Mouse (Mus musculus) v-Abl transformed pro-B cells (cell line): Measurements from ENCODE around the gene Trabd.

Source experiments
- in situ Hi-C, 2 experiments: fragments of 400-800 bp; cut with MboI; formaldehyde crosslinking; loops; one replicate each; pipeline ENCODE4 v1.15.1; 2025; ENCODE audit not compliant: unreplicated experiment in 2 of 2

Trabd gene

GRCm38 (mm10) chr15:89074613-89075477, at the start of gene Trabd:
Trabd (plus strand) TSS chr15:89075124.
- in situ Hi-C loops, result loop anchor here (10.0 kb wide), 2 partner anchors 250 to 330 kb away; no protein-coding TSS in a partner anchor

- in situ Hi-C loops, result no loop called here
Observed at GRCm38 (mm10) chr15:89044381-89044780, 30.5 kb upstream of the Trabd start.

DNA sequence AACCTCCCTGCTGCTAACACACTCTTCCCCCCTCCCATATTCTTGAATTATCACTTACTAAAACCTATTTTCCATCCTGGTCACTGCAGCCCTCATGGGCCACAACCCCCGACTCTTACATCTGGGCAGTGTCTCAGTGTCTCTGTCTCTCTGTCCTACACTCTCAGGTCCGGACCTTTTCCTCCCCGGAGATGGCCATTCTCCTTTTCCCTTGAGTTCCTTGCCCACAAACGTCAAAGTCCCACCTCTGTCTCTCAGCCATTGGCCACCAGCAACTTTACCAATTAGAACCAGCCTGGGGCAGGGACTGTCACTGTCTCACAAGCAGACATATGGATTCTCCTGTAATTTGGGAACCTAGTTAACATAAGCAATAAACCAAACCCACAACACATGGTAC, 28.6 kb upstream of the Trabd start:
- in situ Hi-C loops, result no loop called here

- in situ Hi-C loops, result no loop called here
Observed at GRCm38 (mm10) chr15:89054666-89055065, 20.3 kb upstream of the Trabd start.

DNA sequence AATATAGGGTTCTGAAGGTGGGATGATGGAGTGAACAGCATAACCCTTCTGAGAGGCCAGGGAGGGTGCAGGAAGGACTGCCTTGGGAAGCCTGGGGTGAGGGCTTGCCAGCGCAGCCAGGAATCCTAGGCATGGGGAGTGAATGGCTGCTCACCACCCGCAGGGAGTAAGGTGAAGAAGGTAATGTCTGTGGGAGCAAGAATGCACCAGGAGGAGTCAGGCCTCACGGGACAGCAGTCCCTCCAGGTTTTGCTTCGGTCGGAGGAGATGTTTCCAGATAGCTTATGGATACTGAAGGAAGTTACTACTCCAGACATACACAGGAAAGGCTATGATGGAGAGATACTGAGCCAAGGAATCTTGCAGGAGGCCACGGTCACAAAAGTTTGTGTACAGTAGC, 16.2 kb upstream of the Trabd start:
- in situ Hi-C loops, result no loop called here

GRCm38 (mm10) chr15:89059161-89059931, 15.6 kb upstream of the Trabd start, which contains the start of gene Panx2:
Panx2 (plus strand) TSS chr15:89059734.
- in situ Hi-C loops, result no loop called here

DNA sequence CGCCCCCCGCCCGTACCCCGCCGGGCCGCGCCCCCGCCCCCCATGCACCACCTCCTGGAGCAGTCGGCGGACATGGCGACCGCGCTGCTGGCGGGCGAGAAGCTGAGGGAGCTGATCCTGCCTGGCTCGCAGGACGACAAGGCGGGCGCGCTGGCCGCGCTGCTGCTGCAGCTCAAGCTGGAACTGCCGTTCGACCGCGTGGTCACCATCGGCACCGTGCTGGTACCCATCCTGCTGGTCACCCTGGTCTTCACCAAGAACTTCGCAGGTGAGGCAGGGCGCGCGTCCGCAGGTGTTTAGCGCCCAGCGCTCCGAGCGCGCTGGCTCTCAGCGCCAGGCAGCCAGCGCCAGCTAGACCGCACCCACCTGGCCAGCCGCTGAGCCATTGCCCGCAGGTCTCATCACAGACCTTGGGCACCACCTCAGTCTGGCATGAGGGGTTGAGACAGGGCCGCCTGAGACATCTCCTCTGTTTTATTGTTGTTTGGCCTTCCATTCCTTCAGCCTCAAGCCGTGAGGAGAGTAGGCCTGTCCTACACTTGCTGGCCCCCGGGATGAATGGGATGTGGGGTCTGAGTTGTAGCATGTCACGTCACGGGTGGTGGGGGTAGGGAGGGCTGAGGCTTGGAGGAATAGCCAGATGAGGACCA, 14.8 kb upstream of the Trabd start:
- in situ Hi-C loops, result no loop called here

DNA sequence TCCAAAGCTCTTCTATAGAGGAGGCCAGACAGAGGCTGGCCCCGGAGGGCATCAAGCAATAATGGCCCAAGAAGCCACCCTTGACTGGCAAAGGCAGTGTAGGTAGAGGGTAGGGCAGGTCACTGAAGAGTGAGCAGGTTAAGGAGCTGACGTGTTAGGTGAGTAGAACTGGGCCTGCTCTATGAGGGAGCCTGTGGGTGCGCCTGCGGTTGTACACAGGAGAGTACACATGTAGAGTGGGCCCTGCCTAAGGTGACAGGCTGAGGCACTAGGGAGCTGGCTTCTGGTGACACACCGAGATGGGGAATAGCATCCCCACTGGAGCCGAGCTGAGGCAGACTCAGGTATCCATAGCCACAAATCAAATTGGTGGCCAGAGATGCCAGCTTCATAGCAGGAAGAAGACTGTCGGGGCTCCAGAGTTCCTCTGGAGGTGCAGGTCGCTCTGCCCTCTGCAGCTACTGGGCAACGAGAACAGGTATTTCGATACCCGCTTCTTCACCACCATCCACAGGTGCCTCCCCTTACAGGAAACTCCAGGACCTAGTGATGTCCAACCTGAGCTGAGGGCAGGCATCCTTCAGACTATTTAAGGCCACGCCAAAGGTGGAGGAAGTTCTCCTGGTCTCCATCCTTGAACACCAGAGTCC, 14.0 kb upstream of the Trabd start:
- in situ Hi-C loops, result no loop called here

DNA sequence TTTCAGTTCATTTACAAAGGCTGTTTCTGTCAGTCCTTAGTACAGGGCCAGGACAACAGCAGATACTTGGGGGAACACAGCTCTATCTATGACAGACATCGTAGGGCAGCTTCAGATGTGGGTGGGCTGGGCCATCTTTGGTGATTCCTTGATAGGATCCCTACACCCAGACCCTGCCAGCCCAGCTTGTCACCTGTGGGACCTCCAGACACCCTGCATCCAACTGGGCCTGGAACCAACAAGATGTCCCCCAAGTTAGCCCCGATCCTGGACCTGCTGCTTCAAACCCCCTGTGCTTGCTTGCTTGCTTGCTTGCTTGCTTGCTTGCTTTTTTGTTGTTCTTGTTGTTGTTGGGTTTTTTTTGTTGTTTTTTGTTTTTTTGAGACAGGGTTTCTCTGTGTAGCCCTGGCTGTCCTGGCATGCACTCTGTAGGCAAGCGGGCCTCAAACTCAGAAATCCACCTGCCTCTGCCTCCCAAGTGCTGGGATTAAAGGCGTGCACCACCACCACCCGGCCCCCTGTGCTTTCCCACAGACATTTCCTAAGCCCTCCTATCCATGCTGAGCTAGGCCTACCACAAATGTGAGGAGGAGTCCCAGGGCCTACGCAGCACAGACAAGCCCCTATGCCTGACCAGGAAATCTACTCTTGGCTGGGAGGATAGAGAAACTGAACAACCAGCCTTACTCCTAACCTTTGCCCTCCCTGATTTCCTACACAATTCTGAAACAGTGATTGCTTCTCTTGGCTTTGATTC, 13.0 kb upstream of the Trabd start:
- in situ Hi-C loops, result no loop called here

GRCm38 (mm10) chr15:89062518-89062910, 12.4 kb upstream of the Trabd start:
- in situ Hi-C loops, result no loop called here

DNA sequence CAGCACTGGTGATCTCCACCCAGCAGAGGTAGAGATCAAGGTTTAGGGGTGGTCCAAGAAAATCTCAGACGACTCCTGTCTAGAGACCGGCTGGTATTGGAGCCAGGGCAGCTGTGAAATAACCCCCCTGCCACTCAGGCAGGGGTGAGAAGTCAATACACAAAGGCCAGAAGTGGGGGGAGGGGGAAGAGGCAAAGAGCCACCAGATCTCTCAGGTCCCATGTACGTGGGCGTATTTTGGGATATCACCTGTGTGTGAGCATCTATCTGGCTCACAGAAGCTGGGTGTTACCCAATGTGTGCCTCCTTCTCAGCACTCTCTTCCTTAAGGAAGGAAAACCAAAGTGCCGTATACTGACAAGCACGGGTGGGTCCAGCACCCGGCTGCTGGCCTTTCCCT, 11.9 kb upstream of the Trabd start:
- in situ Hi-C loops, result no loop called here

- in situ Hi-C loops, result no loop called here
Observed at GRCm38 (mm10) chr15:89063536-89063935, 11.4 kb upstream of the Trabd start.

- in situ Hi-C loops, result no loop called here
Observed at GRCm38 (mm10) chr15:89064891-89065290, 10.0 kb upstream of the Trabd start.

GRCm38 (mm10) chr15:89067609-89068008, 7.3 kb upstream of the Trabd start:
- in situ Hi-C loops, result no loop called here

GRCm38 (mm10) chr15:89068226-89068625, 6.7 kb upstream of the Trabd start:
- in situ Hi-C loops, result no loop called here

DNA sequence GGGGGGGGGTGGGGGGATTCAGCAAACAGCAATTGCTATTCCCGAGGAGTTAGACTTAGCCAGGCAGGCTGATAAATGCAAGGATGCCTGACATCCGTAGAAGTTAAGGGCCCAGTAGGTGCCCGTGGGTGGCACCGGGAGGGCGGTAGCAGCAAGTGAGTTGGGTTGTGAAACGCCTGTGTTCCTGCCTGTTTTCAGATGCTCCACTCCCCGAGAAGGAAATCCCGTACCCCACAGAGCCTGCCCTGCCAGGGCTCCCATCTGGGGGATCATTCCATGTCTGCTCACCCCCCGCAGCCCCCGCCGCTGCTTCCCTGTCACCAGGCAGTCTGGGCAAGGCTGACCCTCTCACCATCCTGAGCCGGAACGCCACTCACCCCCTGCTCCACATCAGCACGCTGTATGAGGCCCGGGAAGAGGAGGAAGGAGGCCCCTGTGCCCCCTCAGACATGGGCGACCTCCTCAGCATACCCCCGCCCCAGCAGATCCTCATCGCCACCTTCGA, 5.5 kb upstream of the Trabd start:
- in situ Hi-C loops, result no loop called here

DNA sequence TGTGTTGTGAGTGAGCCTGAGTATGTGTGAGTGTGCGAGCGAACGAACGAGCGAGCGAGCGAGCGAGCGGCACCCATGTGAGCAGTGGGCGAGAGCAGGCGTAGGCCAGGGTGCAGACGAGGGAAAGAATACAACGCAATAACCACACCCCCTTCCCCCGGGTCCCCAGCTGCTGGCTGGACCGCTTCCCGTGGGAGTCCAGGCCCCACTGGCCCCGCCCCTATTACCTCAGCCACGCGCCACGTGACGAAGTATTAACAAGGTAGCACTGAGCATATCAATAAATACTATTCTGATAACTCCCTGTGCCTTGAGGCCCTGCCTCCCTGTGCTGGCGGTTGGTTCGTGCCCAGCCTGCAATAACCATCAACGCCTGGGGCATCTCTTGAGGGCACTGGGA, 4.3 kb upstream of the Trabd start:
- in situ Hi-C loops, result loop anchor here (10.0 kb wide), 2 partner anchors 246 to 326 kb away; no protein-coding TSS in a partner anchor

- in situ Hi-C loops, result loop anchor here (10.0 kb wide), 2 partner anchors 249 to 329 kb away; no protein-coding TSS in a partner anchor
Observed at GRCm38 (mm10) chr15:89073993-89074603, 826 bp upstream of the Trabd start.
